Mouse (Mus musculus): ENCODE results near the gene Pde10a. TPM values are rescaled to one million over a fixed set of nuclear protein-coding genes. Genes with fewer than 3 reads are reported as not detected.

The Pde10a gene
- total RNA-seq, 2 experiments from 2014 or later: 20.6 to 62.1 TPM

GRCm38 (mm10) chr17:8801083-8801854, 276.1 kb downstream of the Pde10a start:
- DNase-seq: peak; percentile 90

GRCm38 (mm10) chr17:8801855-8802104, 276.6 kb downstream of the Pde10a start:
- DNase-seq: no peak

GRCm38 (mm10) chr17:8802161-8802888, 277.2 kb downstream of the Pde10a start:
- DNase-seq: peak; percentile 75

GRCm38 (mm10) chr17:8802889-8803799, 278.0 kb downstream of the Pde10a start:
- DNase-seq: no peak

GRCm38 (mm10) chr17:8807345-8807744, 282.2 kb downstream of the Pde10a start:
- peak; percentile 32 to 52 for DNase-seq

- no peak for DNase-seq
These were observed 284.6 kb downstream of the Pde10a start for GRCm38 (mm10) chr17:8809771-8810170.

- peak; percentile 28 to 36 for DNase-seq
These were observed 285.0 kb downstream of the Pde10a start for GRCm38 (mm10) chr17:8810201-8810600.

- peak; percentile 14 to 49 for DNase-seq
These were observed 287.2 kb downstream of the Pde10a start for GRCm38 (mm10) chr17:8812228-8812865.

- peak; percentile 13 to 40 for DNase-seq
These were observed 288.8 kb downstream of the Pde10a start for GRCm38 (mm10) chr17:8813773-8814491.

- peak in 1 of 2 experiments; percentile 16 for DNase-seq
These were observed 290.2 kb downstream of the Pde10a start for GRCm38 (mm10) chr17:8815376-8815775.

GRCm38 (mm10) chr17:8815864-8816263, 290.7 kb downstream of the Pde10a start:
- no peak for DNase-seq

- no peak for DNase-seq
These were observed 293.5 kb downstream of the Pde10a start for GRCm38 (mm10) chr17:8818675-8819074.

- DNase-seq: no peak
These were observed 298.4 kb downstream of the Pde10a start for GRCm38 (mm10) chr17:8823548-8823947.

GRCm38 (mm10) chr17:8827204-8827603, 302.0 kb downstream of the Pde10a start:
- no peak for DNase-seq

- DNase-seq: no peak
These were observed 305.8 kb downstream of the Pde10a start for GRCm38 (mm10) chr17:8831001-8831400.

- no peak for DNase-seq
These were observed 311.1 kb downstream of the Pde10a start for GRCm38 (mm10) chr17:8836292-8836691.

GRCm38 (mm10) chr17:8838252-8838651, 313.1 kb downstream of the Pde10a start:
- peak; percentile 10 to 38 for DNase-seq

- no peak for DNase-seq
These were observed 314.3 kb downstream of the Pde10a start for GRCm38 (mm10) chr17:8839237-8840011.

- DNase-seq: no peak
These were observed 315.9 kb downstream of the Pde10a start for GRCm38 (mm10) chr17:8841094-8841493.

GRCm38 (mm10) chr17:8841897-8842540, 316.8 kb downstream of the Pde10a start:
- no peak for DNase-seq

Data from adrenal gland, postnatal 36 days (tissue).